Mouse (Mus musculus) midbrain, postnatal 0 days (tissue): ENCODE results near the gene Tnk1. TPM values are rescaled to one million over a fixed set of nuclear protein-coding genes. Genes with fewer than 3 reads are reported as not detected.

Experiments used
- ATAC-seq: fragments of 200-750 bp; cut with Nextera tagmentation; 2 replicates; pipeline ENCODE4 v1.8.0; 2017; ENCODE audit warnings: moderate number of reproducible peaks, mild to moderate bottlenecking, moderate TSS enrichment, moderate library complexity; ENCODE audit not compliant: low FRiP score
- DNase-seq: peaks from one replicate; pipeline ENCODE4 v3.0.0-alpha.2; 2015; ENCODE audit warnings: low spot score
- H3K27ac ChIP-seq: fragments of 300-500 bp; sonication (generic); 2 replicates; pipeline ENCODE4 v1.5.1; 2014; ENCODE audit warnings: low read depth, mild to moderate bottlenecking, low read length, mixed read lengths
- H3K27me3 ChIP-seq: fragments of 300-500 bp; sonication (generic); 2 replicates; pipeline ENCODE4 v1.6.1; 2014; ENCODE audit warnings: low read length, control low read depth, mixed read lengths; ENCODE audit not compliant: insufficient read depth
- H3K36me3 ChIP-seq: fragments of 300-500 bp; sonication (generic); 2 replicates; pipeline ENCODE4 v1.6.1; 2014; ENCODE audit warnings: low read length, control low read depth, mixed read lengths; ENCODE audit not compliant: insufficient read depth
- H3K4me1 ChIP-seq: fragments of 300-500 bp; sonication (generic); 2 replicates; pipeline ENCODE4 v1.6.1; 2014; ENCODE audit warnings: mild to moderate bottlenecking, control low read depth, antibody characterized with exemption, low read length, mixed read lengths; ENCODE audit not compliant: insufficient read depth
- H3K4me2 ChIP-seq: fragments of 300-500 bp; sonication (generic); 2 replicates; pipeline ENCODE4 v1.6.1; 2014; ENCODE audit warnings: low read depth, mild to moderate bottlenecking, low read length, mixed read lengths; ENCODE audit not compliant: poor library complexity, severe bottlenecking
- H3K4me3 ChIP-seq: fragments of 300-500 bp; sonication (generic); 2 replicates; pipeline ENCODE4 v1.5.1; 2014; ENCODE audit warnings: low read depth, mild to moderate bottlenecking, low read length, moderate library complexity
- H3K9ac ChIP-seq: fragments of 300-500 bp; sonication (generic); replicated peaks from 2 replicates; pipeline ENCODE4 v1.6.1; 2014; ENCODE audit warnings: mild to moderate bottlenecking, low read length, moderate library complexity, mixed read lengths; ENCODE audit not compliant: poor library complexity, severe bottlenecking
- H3K9me3 ChIP-seq: fragments of 300-500 bp; sonication (generic); 2 replicates; pipeline ENCODE4 v1.6.1; 2016; ENCODE audit warnings: low read length, control low read depth
- CTCF ChIP-seq: IDR thresholded peaks from 2 replicates; pipeline ENCODE4 v1.5.1; 2016; ENCODE audit warnings: antibody characterized with exemption, mild to moderate bottlenecking
- WGBS: fragments of 180-500 bp; shearing (Covaris S2); extraction: QIAGEN DNeasy Blood & Tissue Kit; methylation state at CpG from one replicate; pipeline ENCODE4 v1.1.7; 2014; 5-methylcytosine and 5-hydroxymethylcytosine counted together
- polyA plus RNA-seq: library from polyadenylated mRNA; unstranded; fragments of >200 nt; fragmentation: Nextera tagmentation; extraction: Ambion mirVana; gene quantifications from 2 replicates; pipeline ENCODE4 v1.2.1, GENCODE M21; 2015
- total RNA-seq: library from RNA; depleted of rRNA; stranded (reverse); fragments of >200 nt; gene quantifications from 2 replicates; pipeline ENCODE4 v1.2.3, GENCODE M21; 2014

The Tnk1 gene
- total and polyA plus RNA-seq, 2 experiments from 2014 or later = 0.16 TPM; not detected in 1

DNA sequence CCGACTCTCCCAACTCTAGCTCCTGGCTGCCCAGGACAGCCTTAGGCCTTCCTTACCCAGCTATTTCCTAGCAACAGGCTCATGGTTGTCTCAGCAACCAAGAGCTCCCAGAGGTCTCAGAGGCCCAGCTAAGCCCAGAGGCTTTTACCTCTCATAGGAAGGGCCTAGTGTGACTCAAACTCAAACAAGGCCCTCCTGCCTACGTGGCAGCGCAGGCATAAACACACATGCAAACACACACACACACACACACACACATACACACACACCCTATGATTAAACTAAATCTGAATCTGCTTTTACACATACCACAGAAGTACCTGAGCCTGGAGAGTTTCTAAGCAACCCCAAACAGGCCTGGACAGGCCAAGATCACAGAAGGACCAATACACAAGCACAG, 19.9 kb upstream of the Tnk1 start:
- Histone ChIP-seq H3K4me2 (no peak overlapping the region), H3K27ac (0 out of 2 replicates have a peak overlapping the region, but pooled peaks have one; percentile 32), H3K27me3 (no peaks in the 10 kb centered on the region), H3K4me3 (no peak overlapping the region), H3K36me3 (no peaks in the 10 kb centered on the region), H3K9ac (0 out of 2 replicates have a peak overlapping the region, but pooled peaks have one; percentile 24), H3K9me3 (no peaks in the 10 kb centered on the region), H3K4me1 (no peaks in the 10 kb centered on the region)
- DNase-seq (peak; percentile 18), ATAC-seq (no peak)
- no peak for TF ChIP-seq CTCF
- WGBS = 42% methylated on average over 3 of the region's 3 CpGs

DNA sequence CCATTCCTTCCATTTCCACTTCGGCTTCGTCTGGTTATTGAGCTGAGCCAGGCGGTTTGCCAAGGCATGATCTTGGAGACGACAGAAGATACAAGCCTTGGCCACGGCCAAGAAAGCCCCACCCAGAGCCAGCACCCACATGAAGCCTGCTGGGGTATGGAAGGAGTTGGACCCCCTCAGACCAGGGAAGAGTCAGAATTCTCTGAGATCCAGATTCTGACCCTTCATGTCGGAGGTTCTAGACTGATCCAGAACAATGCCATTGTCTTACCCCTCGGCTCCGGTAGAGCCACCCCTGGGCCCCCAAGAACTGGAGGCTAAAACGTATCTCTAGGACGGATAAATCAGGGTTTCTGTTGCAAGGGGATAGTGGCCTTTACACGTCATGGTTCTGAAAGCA, 19.3 kb upstream of the Tnk1 start, which contains the start of gene Tmem95:
Tmem95 (minus strand) TSS at position 141 of the 400 bp plus-strand sequence.
- Histone ChIP-seq H3K9ac (0 out of 2 replicates have a peak within 1 kb of the TSS, but pooled peaks have one; percentile 24), H3K9me3 (no peaks in the 10 kb centered on the region), H3K4me3 (no peak within 1 kb of the TSS), H3K27me3 (no peaks in the 10 kb centered on the region), H3K36me3 (no peaks in the 10 kb centered on the region), H3K4me1 (no peaks in the 10 kb centered on the region), H3K4me2 (peak within 1 kb of the TSS; percentile 10; the same call in 1 of the 2 replicates), H3K27ac (0 out of 2 replicates have a peak within 1 kb of the TSS, but pooled peaks have one; percentile 32)
- no peak for TF ChIP-seq CTCF
- WGBS = 87% methylated on average over 11 of the region's 11 CpGs
- no peak for DNase-seq
- no peak for ATAC-seq

- Histone ChIP-seq H3K27me3 (no peaks in the 10 kb centered on the region), H3K9me3 (no peaks in the 10 kb centered on the region), H3K4me3 (no peak overlapping the region), H3K4me2 (peak overlapping the region; percentile 10; the same call in 1 of the 2 replicates), H3K4me1 (no peaks in the 10 kb centered on the region), H3K36me3 (no peaks in the 10 kb centered on the region), H3K9ac (no peak overlapping the region), H3K27ac (no peak overlapping the region)
- WGBS = 3% methylated on average over 12 of the region's 12 CpGs
- ATAC-seq (no peak), DNase-seq (peak; percentile 83)
- peak; percentile 80 for TF ChIP-seq CTCF
Observed at GRCm38 (mm10) chr11:69876867-69877266, 18.3 kb upstream of the Tnk1 start.

- 68% methylated on average over 7 of the region's 7 CpGs for WGBS
- no peak for DNase-seq
Observed at GRCm38 (mm10) chr11:69876186-69876585, 17.7 kb upstream of the Tnk1 start.

DNA sequence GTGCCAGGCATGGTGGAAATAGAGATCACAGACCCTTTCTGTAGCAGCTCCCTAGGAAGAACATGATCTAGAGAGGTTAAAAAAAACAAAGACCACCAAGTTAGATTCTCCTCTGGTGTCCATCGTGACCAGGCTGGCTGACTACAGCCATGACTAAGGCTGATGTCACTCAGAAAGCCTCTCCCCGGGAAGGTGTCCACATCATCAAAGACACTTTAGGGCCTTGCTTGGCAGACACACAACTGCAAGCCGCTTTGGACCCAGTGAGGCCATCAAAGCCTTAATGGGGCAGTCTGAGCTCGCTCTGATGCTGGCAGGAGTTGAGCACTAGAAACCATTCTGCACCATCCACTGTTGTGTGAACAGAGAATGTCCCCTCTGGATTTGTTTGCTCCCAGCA, 13.9 kb upstream of the Tnk1 start:
- DNase-seq (no peak), ATAC-seq (no peak)
- Histone ChIP-seq H3K4me2 (no peak overlapping the region), H3K27ac (no peak overlapping the region), H3K4me3 (no peak overlapping the region), H3K36me3 (no peaks in the 10 kb centered on the region), H3K4me1 (no peaks in the 10 kb centered on the region), H3K27me3 (no peaks in the 10 kb centered on the region), H3K9ac (no peak overlapping the region), H3K9me3 (no peaks in the 10 kb centered on the region)
- WGBS = 75% methylated on average over 4 of the region's 4 CpGs
- TF ChIP-seq CTCF = no peak

More at GRCm38 (mm10) chr11:69876186-69876585, 17.7 kb upstream of the Tnk1 start:
- H3K27ac ChIP-seq = no peak overlapping the region
- no peak overlapping the region for H3K4me2 ChIP-seq
- no peak for TF ChIP-seq CTCF
- no peaks in the 10 kb centered on the region for H3K9me3 ChIP-seq
- no peak overlapping the region for H3K9ac ChIP-seq
- no peaks in the 10 kb centered on the region for H3K27me3 ChIP-seq
- no peak for ATAC-seq
- H3K4me1 ChIP-seq = no peaks in the 10 kb centered on the region
- no peaks in the 10 kb centered on the region for H3K36me3 ChIP-seq
- no peak overlapping the region for H3K4me3 ChIP-seq

DNA sequence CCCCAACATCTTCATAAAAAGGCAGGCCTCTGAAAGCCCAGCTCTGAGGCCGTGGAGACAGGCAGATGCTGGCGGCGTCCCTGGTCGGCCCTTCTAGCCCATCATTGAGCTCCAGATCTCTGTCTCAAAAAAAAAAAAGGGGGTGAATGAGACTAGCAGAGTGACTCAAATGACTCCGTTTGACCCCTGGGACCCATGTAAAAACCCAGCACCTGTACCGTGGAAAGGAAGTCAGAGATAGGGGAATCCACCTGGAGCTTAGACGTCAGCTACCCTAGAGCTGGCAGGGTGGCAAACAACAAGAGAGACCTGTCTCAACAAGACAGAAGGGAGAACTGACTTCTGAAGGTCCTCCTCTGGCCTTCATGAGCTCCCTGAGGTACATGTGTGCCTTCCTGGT, 13.3 kb upstream of the Tnk1 start:
- Histone ChIP-seq H3K4me3 (no peak overlapping the region), H3K9me3 (no peaks in the 10 kb centered on the region), H3K36me3 (no peaks in the 10 kb centered on the region), H3K27ac (no peak overlapping the region), H3K27me3 (no peaks in the 10 kb centered on the region), H3K4me2 (no peak overlapping the region), H3K9ac (no peak overlapping the region), H3K4me1 (no peaks in the 10 kb centered on the region)
- no peak for TF ChIP-seq CTCF
- no peak for ATAC-seq
- WGBS = 86% methylated on average over 7 of the region's 7 CpGs
- no peak for DNase-seq
